Mouse (Mus musculus) heart, postnatal 10 days (tissue): Measurements from ENCODE around the gene Aftph. TPM values are rescaled to one million over a fixed set of nuclear protein-coding genes. Genes with fewer than 3 reads are reported as not detected.
"Not testable (repeated sequence)": the region's sequence is repeated elsewhere in the genome, so short reads cannot be mapped to it uniquely, and the experiment has no call there.

Source experiments
- DNase-seq, 2 experiments: peaks; one replicate each; pipeline ENCODE4 v3.0.0; 2021
- intact Hi-C: fragments of 180-260 bp; cut with DNase I; formaldehyde crosslinking; loops from one replicate; pipeline ENCODE4 v1.15.1; 2025
- total RNA-seq, 2 experiments: library from RNA; stranded (reverse); gene quantifications; 2 replicates each; pipeline ENCODE4 v1.2.3; 2021

Aftph gene
- 10 to 100 TPM; 23.3 to 24.3 TPM for total RNA-seq

DNA sequence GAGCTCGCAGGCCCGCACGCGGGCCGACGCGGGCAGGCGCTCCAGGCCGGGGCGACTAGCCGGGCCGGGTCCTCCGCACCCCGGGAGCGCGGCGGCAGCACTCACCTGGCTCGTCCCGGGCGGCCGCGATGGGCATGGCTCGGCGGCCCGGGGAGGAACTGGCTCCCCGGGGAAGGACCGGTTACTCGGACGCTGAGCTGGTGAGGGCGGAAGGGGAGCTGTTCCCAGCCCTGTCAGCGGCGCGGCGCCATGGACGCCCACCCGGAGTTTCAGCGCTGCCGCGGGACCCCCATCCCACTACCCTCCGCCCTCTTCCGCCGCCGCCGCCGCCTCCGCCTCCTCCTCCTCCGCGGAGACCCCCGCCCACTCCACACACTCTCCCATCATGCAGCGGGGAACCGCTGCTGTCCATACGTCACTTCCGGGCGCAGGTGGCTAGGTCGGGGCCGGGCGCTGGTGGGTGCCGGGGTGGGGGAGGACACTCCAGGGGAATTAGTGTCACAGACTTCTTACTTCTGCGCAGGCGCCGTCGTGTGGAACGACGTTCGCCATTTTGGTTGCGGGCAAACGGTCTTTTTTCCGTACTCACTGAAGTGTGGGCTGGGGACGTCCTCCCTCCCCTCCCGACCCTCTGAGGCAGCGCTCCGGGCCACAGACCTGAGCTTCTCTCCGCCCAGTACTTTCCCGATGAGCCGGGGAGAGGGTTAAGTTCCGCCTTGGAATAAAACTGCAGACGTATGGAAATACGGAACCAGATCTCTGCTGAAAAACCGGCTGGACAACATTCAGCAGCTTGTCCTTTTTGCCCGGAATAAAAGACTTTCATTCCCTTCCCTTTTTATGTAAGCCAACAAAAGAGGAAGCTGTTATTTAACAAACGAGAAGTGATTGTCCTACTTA lies at the start of gene Aftph:
Gene Aftph (minus strand): TSS at position 389 of the 900 bp plus-strand sequence.
- peak; percentile 98 to 99 for DNase-seq
- intact Hi-C loops: loop anchor here (2.0 to 5.0 kb wide), 4 partner anchors 109 to 295 kb away; partner anchors contain the start of gene Sertad2

DNA sequence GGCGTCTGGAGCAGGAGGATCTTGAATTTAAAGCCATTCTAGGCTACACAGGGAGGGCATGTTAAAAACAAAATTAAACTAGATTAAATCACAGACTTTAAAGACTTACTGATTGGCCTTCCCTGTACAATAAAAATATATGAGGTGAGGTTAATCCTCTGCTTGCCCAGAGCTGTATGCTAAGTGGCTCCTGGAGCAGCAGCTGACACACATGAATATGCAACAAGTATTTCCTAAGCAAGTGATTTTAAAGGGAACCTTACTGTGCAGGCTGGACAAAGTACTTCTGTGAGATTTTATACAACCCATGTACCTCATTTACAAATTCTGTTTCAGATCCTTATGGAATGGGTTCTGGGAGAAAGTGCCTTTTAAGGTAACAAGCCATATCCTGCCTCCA lies 47.6 kb upstream of the Aftph start:
- intact Hi-C loops: no loop called here
- DNase-seq: no peak

DNA sequence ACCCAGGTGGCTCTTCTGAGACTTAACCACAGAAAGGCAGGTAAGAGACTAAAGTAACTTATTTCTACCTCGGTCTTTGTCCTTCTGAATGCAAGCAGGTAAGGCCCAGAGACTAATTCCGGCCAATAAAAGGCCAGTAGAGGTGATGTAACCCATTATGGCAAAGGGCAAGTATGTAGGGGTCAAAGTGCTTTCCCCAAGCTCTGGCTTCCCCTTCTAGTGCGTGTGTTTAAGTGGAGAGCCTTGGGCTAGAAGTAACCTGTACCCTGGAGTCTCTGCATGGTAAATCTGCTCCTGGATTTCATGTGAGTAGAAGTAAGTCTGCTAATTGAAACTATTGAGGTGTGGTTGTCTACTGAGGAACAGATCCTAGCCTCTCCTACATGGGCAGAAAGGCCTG lies 46.7 kb upstream of the Aftph start:
- no peak for DNase-seq
- intact Hi-C loops: no loop called here

DNA sequence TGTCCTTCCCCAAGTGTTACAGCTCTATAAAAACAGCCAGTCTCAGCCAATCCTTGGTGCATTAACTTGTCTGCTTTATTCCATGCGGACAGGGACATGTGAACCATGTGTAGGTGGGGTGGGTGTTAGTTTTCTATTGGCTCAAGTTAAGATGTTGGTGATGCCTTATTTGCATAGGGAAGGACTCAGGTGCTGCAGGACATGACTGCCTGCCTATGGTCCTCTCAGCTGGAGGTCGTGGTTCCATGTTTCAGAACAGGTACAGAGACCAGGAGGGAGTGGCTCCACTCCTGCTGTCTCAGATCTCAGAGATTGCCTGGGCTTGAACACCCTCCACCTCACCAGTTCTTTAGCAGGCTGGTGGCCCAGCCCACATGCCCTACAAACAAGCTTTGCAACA lies 44.8 kb upstream of the Aftph start:
- intact Hi-C loops: no loop called here
- no peak for DNase-seq

DNA sequence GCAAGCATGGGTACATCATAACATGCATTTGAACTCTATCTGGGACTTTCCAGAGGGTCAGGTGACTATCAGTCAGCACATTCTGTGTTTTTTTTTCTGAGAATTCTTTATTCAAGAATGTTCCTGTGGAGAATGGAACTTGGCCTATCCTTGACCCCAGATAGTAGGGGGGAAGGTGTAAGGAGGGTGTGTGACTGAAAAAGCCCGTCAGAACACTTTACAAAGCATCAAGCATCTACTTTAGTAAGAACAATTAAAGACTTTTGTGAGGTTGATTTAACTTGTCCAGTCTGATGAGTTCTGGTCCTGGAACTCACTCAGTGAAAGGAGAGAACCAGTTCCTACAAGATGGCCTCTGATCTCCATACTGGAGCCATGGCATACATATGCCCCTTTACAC lies 43.8 kb upstream of the Aftph start:
- intact Hi-C loops: no loop called here
- DNase-seq: no peak

DNA sequence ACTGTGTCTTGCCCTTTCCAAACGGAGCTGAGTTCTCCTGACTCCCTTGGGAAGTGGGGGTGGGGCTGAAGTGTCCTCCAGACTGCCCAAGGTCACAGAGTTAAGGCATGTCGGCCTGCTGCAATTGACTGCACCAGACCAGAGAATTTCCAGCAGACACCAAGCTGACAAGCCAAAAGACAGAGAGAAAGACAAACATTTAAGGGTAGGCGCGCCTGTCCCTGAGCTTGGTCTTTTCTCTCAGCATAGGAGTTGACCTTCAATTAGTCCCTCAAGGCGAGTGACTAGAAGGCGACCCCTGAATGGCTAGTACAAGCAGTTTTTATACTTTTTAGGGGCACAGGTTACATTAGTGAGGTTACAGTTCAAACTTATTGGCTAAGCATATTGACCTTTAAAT lies 43.4 kb upstream of the Aftph start:
- intact Hi-C loops: no loop called here
- no peak for DNase-seq

DNA sequence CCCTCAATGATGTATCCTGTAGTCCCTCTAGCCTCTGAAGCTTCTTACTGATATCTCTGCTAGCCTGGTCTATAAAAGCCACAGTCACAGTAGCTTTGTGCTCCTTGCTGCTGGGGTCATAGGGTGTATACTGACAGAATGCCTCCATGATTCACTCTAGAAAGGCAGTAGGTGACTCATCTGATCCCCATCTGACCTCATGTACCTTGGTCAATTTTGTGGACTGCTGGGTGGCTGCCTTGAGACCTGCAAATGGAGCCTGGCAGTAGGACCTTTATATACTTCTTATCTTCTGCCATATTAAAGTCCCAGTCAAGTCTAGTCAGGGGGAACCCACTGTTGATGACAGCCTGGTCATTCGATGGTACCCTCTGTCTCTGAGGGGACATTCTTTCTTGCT lies 42.1 kb upstream of the Aftph start:
- DNase-seq: no peak
- intact Hi-C loops: no loop called here

DNA sequence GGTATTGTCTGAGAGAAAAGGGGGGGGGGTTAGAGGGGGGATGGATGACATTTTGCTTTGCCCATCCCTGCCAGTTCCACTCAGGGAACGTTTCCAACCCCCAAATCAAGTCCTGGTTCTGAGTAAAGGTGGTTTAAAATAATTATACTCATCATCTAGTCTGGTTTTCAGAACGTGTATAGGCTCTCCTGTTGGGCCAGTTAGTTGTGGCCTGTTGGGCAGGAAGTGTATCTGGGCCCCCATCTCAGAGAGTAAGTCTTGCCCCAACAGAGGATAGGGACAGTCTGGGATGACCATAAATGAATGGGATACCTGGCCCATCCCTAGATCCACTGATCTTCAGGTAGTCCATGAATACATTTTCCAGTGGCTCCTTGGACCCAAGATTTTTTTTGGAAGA lies 41.2 kb upstream of the Aftph start:
- intact Hi-C loops: no loop called here
- DNase-seq: no peak

DNA sequence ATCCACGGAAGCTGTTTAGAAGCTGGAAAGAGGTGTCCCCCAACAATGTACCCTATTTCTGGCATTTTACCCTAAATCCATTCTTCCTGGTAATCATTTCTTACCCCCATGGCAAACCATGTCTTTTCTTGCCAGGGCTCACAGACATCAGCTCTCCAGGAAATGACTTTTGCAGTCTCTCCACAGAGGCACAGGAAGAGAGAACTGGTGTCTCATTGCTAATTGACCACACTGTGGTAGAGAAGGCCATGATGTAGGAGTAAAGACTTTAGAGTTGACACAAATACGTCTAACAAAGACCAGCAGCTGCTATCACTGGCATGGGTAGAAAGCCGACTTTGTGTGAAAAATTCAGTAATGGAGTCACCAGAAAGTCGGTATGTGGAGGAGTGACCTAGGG lies 38.9 kb upstream of the Aftph start:
- DNase-seq: no peak
- intact Hi-C loops: no loop called here

DNA sequence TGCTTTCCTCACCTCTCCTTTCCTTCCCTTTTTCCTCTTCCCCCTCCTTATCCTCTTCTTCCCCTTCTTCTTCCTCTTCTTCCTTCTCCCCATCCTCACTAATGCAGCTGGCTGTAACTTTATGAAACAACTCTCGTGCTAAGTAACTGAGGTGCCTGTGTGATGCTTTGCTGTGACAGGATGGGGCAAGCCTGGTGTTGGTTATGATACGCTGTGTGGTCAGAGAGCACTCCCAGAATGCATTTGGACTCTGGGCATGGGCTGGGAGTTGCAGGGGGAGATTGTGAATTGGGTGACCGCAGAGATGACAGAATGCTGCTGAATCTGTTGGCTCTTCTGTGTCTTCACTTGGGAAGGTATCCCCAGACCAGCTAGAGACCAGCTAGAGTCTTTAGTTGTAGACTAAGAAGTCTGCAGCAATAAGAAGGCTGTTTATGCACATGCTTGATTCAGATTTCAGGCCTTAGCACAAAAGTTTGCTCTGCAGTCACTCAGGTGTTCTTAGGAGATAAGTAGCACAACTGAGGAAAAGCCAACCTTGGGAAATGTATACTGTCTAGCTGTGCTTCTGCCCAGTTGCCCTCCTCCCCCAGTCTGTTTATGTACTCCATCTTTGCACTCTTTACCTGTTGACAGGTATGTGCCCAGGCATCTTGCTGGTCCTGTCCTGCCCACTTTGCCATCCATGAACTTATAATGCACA lies 37.6 kb upstream of the Aftph start:
- intact Hi-C loops: no loop called here
- DNase-seq: no peak

DNA sequence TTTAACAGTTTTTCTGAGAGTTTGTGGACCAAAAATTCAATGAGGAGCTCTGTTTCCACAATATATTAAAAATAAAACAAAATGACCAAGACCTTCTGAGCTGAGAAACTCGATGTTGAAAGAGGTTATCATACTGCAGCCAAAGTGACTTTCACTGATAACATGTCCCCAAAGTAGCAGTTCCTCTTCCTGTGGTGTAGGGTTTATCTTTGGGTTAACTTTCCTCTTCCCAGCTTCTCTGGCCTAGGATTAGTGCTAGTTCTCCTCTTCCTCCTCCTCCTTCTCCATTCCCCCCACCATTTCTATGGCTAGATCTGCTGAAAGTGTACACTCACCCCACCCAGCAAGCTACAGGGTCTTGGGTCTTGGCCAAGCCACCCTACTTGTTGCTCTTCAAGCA lies 36.9 kb upstream of the Aftph start:
- no peak for DNase-seq
- intact Hi-C loops: no loop called here

DNA sequence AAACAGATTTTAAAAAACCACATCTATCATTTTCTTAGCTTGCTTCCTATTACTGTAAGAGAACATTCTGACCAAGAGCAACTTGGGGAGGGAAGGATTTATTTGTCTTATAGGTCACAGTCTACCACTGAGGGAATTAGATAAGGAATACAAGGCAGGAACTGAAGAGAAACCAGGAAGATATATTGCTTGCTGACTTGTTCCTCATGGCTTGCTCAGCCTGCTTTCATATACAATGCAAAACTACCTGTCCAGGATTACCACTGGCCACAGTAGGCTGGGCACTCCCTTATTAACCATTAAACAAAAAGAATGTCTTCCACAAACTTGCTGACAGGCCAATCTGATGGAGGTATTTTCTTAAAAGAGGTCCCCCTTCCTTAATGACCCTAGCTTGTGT lies 35.3 kb upstream of the Aftph start:
- intact Hi-C loops: no loop called here
- no peak for DNase-seq

DNA sequence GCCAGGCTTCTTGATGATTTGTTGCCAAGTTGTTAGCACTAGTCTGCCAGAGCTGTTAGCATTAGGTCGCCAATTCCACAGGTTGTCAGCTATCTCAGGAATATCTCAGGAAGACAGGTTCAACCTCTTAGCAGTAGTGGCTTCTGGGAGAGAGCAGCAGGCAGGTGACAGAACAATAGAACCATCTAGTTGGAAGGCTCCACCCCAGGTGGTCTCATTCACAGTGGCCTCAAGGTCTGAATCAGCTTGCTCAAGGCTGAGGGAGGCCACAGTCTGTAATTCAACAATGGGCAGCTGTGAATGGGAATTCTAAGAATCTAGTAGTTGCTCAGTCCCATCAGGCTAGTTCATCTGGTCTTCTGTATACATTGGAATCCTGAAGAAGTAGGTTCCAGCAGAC lies 31.3 kb upstream of the Aftph start:
- intact Hi-C loops: no loop called here
- DNase-seq: no peak

DNA sequence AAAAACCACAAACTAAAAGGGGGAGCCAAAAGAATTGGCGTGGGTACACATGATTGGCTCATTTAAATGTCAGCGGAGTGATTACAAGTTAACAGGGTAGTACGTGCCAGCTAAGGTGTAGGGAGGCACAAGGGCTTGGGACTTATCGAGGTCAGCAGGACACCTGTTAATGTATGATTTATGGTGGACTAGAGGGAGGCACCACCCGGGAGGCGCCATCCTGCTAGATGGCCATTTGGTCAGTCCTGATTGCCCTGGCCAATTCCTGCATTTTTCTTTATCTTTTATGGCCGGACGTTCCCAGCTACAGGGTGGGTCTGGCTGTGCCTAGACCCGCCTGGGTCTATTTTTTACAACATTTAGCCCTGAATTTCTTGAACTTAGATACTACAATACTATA lies 30.4 kb upstream of the Aftph start:
- intact Hi-C loops, DNase-seq: not testable (repeated sequence)

DNA sequence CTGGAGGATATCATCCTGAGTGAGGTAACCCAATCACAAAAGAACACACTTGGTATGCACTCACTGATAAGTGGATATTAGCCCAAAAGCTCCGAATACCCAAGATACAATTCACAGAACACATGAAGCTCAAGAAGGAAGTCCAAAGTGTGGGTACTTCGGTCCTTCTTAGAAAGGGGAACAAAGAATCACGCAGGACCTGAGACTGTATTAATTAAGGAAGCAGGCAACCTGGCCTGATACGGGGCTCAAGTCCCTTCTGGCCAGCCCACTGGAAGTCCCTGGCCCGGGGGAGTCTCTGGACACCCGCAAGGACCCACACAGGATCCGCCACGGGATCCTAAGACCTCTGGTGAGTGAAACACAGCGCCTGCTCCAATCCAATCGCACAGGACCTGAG lies 20.6 kb upstream of the Aftph start:
- DNase-seq, intact Hi-C loops: not testable (repeated sequence)

DNA sequence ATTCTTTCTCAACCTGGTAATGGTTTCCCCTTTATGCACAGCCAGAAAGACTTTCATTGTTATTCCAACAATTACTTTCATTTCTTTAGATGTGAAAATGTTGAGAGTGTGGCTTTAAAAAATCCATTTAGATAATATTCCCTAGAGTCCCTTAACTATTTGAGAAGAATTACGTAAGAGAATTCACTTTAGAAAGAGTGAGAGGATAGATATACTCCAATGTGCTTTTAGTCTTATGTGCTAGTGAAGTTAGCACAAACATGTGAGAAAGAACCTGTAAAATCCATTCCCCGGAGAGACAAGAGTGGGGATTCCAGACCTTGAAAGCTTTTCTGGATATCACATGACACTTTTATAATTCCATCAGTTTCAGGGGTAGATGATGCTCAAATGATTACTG lies 9.2 kb upstream of the Aftph start:
- no peak for DNase-seq
- intact Hi-C loops: no loop called here

DNA sequence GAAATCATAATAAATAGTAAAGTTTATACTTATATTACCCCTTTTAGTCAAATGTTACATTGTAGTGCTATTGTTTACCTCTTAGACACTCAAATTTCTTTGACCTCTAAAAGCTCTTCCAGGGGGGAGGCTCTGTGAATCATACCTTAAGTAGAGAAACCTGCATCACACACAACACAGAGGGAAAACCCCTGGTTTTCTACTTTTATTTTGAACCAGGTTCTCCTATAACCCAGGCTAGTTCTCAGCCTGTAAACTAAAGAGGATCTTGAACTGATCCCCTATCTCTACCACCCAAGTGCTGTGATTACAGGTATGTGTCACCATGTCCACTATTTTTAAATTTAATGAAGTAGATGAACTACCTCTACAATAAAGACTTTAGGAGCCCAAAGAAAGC lies 2.0 kb upstream of the Aftph start:
- intact Hi-C loops: loop anchor here (2.0 to 5.0 kb wide), 4 partner anchors 111 to 297 kb away; partner anchors contain the start of gene Sertad2
- DNase-seq: no peak

DNA sequence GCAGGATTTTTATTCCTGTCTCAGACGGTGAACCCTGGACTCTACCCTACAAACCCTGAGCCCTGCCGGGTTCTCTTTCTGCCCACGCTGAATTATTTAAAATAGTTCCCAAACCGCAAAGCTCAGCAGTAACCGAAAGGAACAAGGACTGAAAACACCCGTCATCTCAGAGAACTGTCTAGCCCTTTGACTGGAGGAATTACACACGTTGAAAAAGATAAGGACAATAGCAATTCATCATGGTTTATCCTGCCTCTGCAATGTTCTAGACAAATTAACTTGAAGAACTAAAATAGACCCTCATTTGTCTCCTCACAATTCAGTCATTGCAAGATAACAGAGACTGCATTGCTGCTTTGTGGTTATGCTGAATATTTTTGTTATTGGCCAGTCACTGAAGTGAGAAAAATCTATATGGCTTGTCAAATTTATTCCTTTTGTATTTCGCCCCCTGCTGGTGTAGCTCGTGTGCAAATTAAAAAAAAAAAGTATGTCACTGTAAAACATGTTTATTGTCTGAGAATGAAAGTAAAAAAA lies 1.0 kb upstream of the Aftph start:
- intact Hi-C loops: loop anchor here (2.0 to 5.0 kb wide), 4 partner anchors 110 to 296 kb away; partner anchors contain the start of gene Sertad2
- DNase-seq: peak; percentile 71 to 84

DNA sequence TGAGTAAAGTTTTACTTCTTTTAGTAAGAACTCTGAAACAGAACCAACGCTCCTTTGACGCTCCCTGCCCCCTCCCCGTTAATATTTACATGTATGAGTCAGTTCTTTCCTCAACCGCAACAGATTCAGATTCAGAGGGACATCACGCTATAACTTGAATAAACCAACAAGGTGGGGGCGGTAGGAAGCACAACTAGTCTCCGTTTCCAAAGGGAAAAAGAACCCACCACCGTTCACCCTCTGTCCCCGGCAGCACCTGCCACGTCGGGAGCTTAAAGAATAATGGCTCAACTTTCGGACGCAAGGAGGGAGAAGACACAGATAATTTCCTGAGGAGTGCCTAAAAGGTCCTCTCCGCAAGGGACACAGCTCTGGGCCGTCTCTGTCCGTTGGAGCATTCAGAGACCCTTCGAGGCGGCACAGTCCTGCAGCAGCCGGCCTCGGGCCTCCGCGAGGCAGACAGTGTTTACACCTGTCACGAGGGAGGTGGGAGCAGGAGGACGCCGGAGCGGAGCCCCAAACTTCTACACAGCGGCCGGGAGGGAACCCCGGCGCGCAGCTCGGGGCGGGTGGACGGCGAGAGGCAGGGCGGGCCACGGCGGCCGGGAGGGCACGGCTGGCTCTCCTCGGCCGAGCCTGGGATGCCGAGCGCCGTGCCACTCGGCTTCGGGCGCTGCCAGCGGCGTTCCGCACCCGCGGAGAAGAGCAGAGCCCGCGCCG lies 748 bp downstream of the Aftph start:
- DNase-seq: peak in 1 of 2 experiments; percentile 60
- intact Hi-C loops: loop anchor here (5.0 kb wide), 2 partner anchors 108 to 198 kb away; partner anchors contain the start of gene Sertad2

DNA sequence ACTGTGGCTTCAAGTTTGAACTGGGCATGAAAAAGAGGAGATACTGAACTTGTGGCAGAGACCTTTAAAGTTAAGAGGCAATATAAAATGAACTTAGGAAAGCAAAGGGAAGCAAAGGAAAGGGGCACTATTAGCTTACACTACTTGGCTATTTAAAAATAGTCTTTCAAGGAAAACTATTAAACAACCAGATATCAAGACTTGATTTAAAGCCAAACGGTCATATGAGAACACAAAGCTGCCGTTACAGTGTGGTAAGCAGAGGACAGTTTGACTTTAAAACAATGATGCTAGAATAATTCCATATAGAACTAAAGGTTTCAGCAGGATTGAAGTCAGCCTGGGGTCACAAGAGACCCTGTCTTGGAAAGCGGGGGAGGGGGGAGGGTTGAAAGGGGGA lies 7.3 kb downstream of the Aftph start:
- intact Hi-C loops: no loop called here
- DNase-seq: no peak

DNA sequence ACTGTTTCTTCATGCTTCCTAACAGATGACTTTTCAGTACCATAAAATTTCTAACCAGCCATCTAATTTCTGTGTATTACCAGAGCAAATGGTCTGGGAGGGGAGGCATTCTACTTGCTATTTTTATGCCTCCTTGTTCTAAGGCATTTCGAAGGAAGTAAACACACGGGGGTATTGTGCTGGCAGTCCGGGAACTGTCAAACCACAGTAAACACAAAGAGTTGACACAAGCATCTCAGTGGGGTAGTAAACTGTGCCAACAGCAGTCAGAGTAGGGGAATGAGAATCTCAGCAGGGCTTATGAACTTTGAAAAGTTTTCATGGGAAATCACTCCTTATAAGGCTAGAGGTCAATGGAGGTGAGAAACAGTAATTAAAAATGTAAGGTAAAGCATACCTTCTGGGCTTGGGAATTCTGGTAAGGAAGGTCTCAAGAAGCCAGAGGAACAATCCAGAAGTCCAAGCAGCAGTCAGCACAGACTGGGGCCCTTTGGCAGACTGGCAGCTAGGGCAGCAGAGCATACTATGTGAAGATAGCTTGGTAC lies 7.8 kb downstream of the Aftph start:
- DNase-seq: peak in 1 of 2 experiments; percentile 25
- intact Hi-C loops: no loop called here
